Mouse (Mus musculus): Measurements from ENCODE around the gene Gm17455.

GRCm38 (mm10) chr10:60388332-60388731 is 11.2 kb upstream of the Gm17455 start:
- TF ChIP-seq GATA1 (IDR thresholded peaks at IDR 0.05; ENCODE audit: low read length): no peak
- no peak for TF ChIP-seq TAL1 (IDR thresholded peaks at IDR 0.05; ENCODE audit: low read length)
